Mouse (Mus musculus) layer of hippocampus, adult 8-10 months (tissue): ENCODE measurements around the gene Khdc4. TPM values are rescaled to one million over a fixed set of nuclear protein-coding genes. Genes with fewer than 3 reads are reported as not detected.

Source experiments
- DNase-seq, 2 experiments: peaks; one replicate each; pipeline ENCODE4 v3.0.0; 2022; ENCODE audit warnings: low spot score in 2 of 2
- total RNA-seq, 4 experiments: library from RNA; stranded (reverse); gene quantifications; 2 replicates each; pipeline ENCODE4 v1.2.4; 2022

The Khdc4 gene
- total RNA-seq, 4 experiments from 2014 or later = 47.5 to 69.8 (median 54.1) TPM

GRCm38 (mm10) chr3:88719098-88719497 is 33.5 kb downstream of the Khdc4 start:
- DNase-seq = no peak

- no peak for DNase-seq
Measured at GRCm38 (mm10) chr3:88736556-88736955, 51.0 kb downstream of the Khdc4 start.

- DNase-seq = no peak
Measured at GRCm38 (mm10) chr3:88738641-88739040, 53.0 kb downstream of the Khdc4 start.

GRCm38 (mm10) chr3:88740147-88740546 is 54.5 kb downstream of the Khdc4 start:
- DNase-seq = no peak

- no peak for DNase-seq
Measured at GRCm38 (mm10) chr3:88745534-88745933, 59.9 kb downstream of the Khdc4 start.

- DNase-seq = no peak
Measured at GRCm38 (mm10) chr3:88746139-88746870, 60.7 kb downstream of the Khdc4 start.

- DNase-seq = no peak
Measured at GRCm38 (mm10) chr3:88746871-88747231, 61.2 kb downstream of the Khdc4 start.

GRCm38 (mm10) chr3:88754283-88754682 is 68.7 kb downstream of the Khdc4 start:
- no peak for DNase-seq

- no peak for DNase-seq
Measured at GRCm38 (mm10) chr3:88755541-88755940, 69.9 kb downstream of the Khdc4 start.

- DNase-seq = peak; percentile 43 to 62
Measured at GRCm38 (mm10) chr3:88756276-88756675, 70.7 kb downstream of the Khdc4 start.

GRCm38 (mm10) chr3:88758045-88758500 is 72.5 kb downstream of the Khdc4 start:
- DNase-seq = peak; percentile 90 to 91

- DNase-seq = no peak
Measured at GRCm38 (mm10) chr3:88761619-88762018, 76.0 kb downstream of the Khdc4 start.

GRCm38 (mm10) chr3:88762401-88762831 is 76.8 kb downstream of the Khdc4 start:
- DNase-seq = no peak

Other genes with a start within 250 kb of the Khdc4 start
- gene Sema4a, start 224.6 kb upstream of the Khdc4 start, total RNA-seq = 10 to 100 TPM; 43.0 to 52.1 (median 50.8) TPM
- gene Lmna, start 175.8 kb upstream of the Khdc4 start, total RNA-seq = 10 to 100 TPM; 38.0 to 45.6 (median 40.2) TPM
- gene Mex3a, start 153.4 kb upstream of the Khdc4 start, total RNA-seq = 1 to 10 TPM; 2.4 to 2.8 (median 2.6) TPM
- gene Rab25, start 137.5 kb upstream of the Khdc4 start, total RNA-seq = 1 to 10 TPM in 1 of 4 experiments, not detected in 3; 1.5 TPM
- gene Lamtor2, start 132.7 kb upstream of the Khdc4 start, total RNA-seq = 100 to 1,000 TPM in 3 of 4 experiments, 10 to 100 TPM in 1; 89.2 to 111 (median 106) TPM
- 100 to 1,000 TPM in 2 of 4 experiments, 10 to 100 TPM in 2; 96.1 to 118 (median 107) TPM for gene Ubqln4, start 132.0 kb upstream of the Khdc4 start, total RNA-seq
- gene Ssr2, start 109.9 kb upstream of the Khdc4 start, total RNA-seq = 10 to 100 TPM; 86.4 to 96.0 (median 90.1) TPM
- gene Arhgef2, start 79.8 kb upstream of the Khdc4 start, total RNA-seq = 100 to 1,000 TPM; 210 to 272 (median 257) TPM
- not detected for gene Rxfp4, start 32.7 kb upstream of the Khdc4 start, total RNA-seq
- 10 to 100 TPM; 39.5 to 44.0 (median 43.6) TPM for gene Rit1, start 31.0 kb downstream of the Khdc4 start, total RNA-seq
- 100 to 1,000 TPM; 494 to 515 (median 510) TPM for gene Syt11, start 89.4 kb downstream of the Khdc4 start, total RNA-seq
- 10 to 100 TPM; 42.9 to 53.8 (median 47.6) TPM for gene Gon4l, start 149.4 kb downstream of the Khdc4 start, total RNA-seq
- 10 to 100 TPM; 21.0 to 26.2 (median 23.3) TPM for gene Msto1, start 228.2 kb downstream of the Khdc4 start, total RNA-seq